Mouse (Mus musculus): ENCODE data around the gene Lrp6. TPM values are rescaled to one million over a fixed set of nuclear protein-coding genes. Genes with fewer than 3 reads are reported as not detected.

The Lrp6 gene
- polyA plus RNA-seq, 3 experiments from 2014 or later = 3.5 to 14.2 (median 10.1) TPM

- ATAC-seq = no peak
Observed at GRCm38 (mm10) chr6:134531950-134532349, 34.8 kb downstream of the Lrp6 start.

DNA sequence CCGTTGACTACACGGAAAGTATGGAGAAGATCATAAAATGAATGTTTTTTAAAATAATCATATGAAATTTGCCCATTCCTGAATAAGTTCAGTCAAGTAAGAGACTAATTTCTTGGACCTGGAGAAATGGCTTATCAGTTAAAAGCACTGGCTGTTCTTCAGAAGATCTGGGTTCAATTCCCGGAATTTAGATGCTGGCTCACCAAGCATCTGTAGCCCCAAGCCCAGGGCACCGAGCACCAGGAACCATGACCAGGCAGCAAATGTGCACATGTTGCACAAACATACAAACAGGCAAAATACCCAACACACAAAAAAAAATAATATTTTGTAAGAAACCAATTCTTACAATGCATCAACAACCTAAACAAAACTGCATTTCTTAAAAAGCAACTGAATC is 37.4 kb downstream of the Lrp6 start:
- ATAC-seq = no peak

DNA sequence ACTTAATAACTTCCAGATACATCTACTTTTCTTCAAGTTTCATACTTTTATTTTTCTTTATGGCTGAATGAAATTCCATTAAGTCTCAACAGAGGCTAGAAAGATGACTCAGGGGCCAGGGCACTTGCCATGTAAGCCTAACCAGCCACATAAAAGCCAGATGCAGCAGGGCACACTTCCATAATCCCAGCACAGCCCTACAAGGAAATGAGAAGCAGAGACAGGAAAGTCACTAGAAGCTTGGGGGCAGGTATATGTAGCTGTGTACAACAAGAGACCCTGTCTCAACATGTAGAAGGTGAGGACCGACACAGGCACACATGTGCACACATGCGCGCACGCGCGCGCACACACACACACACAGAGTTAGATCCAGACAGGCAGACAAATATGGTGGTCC is 38.4 kb downstream of the Lrp6 start:
- ATAC-seq = no peak

DNA sequence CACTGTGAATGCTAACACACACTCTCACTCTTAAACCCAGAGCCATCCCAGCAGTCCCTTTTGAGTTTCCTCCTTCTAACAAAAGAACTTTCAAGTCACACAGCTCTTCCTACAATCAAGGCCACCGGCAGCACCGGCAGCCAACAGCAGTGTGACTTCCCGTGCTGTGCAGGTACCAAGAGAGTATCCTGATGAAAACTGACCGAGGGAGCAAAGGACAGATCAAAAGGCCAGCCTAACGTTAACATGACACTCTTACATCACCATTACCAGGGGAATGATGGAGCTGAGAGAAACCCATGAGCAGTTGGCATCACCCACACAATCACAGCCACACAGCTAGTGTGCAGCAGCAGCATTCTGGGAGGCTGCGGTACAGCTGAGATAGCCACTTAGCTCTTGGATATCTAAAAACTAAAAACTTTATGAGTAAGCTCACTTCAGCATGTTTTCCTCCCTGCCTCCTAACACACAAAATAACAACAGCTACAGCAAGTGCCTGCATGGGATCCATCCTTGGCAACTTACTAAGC is 39.1 kb downstream of the Lrp6 start:
- ATAC-seq = no peak

DNA sequence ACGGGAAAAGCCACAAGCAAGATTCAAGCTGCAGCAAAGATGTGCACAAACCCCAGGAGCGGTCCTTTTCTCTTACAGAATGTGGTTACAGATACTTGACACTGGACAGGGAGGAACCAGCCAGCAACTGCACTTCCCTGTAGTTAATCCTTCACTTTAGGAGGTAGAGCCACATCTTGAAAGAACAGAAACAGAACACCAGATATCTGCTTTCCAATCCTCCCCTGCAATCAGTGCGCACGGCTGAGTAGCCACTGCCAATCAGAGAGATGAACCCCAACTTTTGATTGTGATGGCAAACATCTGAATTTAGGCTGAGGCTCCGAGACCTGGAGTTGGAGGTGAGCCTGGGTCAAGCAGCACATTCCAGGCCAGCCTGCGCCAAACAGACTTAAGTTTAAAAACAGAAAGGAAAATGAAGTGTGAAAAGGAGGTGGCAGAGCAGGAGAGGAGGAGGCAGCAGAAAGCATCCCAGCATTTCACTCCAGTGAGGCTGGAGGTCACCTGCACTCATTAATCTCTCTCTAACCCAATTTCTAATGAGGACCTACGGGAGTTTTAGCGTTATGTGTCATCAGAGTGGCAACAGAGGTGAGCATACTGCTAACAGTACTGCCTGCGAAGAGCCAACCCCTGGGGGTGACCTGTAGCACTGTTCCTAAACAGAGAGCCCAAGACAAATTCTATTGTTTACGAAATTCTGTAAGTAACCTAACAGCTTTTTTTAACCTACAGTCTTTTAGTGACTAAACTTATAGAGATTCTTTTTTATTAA is 39.8 kb downstream of the Lrp6 start:
- no peak for ATAC-seq

DNA sequence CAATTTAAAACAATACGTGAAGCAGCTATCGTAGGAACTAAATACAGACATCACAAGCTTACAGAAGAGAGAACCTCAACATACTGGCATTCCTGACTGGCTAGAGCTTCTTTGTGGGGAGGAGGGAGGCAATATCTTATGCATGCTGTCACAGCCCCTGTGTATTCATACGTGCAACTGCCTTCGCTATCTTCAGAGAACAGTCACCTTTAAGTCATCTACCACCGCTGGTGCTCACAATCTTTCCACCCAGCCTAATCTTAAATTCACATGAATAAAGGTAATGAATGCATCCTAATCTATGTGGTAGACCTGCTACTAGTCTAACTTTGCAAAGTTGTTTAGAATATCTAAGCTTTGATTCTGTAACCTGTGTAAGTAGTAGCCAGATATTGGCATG is 40.5 kb downstream of the Lrp6 start:
- ATAC-seq = no peak

- no peak for ATAC-seq
Observed at GRCm38 (mm10) chr6:134521411-134521810, 45.4 kb downstream of the Lrp6 start.

- ATAC-seq = no peak
Observed at GRCm38 (mm10) chr6:134520821-134521220, 45.9 kb downstream of the Lrp6 start.

DNA sequence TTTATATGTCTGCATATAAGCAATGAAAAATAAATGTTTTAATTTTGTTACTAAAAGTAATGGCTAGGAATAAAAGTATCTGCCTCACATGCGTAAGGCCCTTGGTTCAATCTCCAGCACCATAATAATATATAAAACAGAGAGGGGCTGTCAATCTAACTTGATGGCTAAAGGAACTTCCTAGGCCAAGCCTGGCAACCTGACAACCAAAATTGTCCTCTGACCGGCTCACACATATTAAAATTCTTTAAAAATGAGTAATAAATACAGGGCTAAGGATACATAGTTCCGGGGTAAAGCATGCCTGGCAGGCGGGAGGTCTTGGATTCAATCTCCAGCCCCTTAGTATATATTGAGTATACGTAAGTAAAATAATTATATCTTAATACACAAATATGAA is 48.3 kb downstream of the Lrp6 start:
- no peak for ATAC-seq

DNA sequence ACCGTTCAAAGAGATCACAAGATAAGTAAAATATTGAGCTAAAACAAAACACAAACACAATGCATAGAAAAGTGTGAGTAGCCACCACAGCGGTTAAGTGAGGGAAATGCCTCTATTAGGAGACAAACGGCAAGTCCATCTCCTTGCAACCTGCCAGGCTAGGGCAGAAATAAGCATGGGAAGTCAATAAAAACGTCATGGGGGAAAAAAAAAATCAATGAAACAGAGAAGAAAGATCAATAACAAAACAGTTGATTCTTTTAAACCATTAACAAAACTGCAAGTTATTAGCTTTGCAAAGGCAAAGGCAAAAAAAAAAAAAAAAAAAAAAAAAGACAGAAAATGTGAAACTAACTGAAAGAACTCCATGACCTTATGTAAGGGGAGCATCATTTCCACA is 49.6 kb downstream of the Lrp6 start:
- no peak for ATAC-seq

DNA sequence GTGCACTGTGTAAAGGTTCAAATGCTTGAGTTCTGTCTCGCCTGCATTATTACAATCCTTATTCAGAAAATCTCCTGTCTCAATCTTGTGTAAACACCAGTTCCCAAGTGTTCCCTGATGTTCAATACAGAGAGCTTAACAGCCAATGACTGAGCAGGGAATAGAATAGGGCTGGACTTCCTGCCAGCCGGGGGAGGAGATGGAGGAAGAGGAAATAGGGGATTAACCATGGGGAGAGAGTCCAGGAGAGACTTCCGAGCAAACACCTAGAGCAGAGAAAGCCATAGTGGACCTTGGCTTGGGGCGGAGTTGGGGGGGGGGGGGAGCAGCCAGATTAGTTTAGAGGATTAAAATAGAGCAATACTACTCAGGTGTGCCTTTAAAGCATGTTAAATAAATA is 51.3 kb downstream of the Lrp6 start:
- ATAC-seq = no peak

GRCm38 (mm10) chr6:134513896-134514510 is 52.8 kb downstream of the Lrp6 start:
- ATAC-seq = no peak

GRCm38 (mm10) chr6:134513011-134513410 is 53.8 kb downstream of the Lrp6 start:
- ATAC-seq = no peak

- ATAC-seq = no peak
Observed at GRCm38 (mm10) chr6:134512478-134512877, 54.3 kb downstream of the Lrp6 start.

GRCm38 (mm10) chr6:134511118-134511517 is 55.6 kb downstream of the Lrp6 start:
- no peak for ATAC-seq

- ATAC-seq = no peak
Observed at GRCm38 (mm10) chr6:134510280-134510679, 56.5 kb downstream of the Lrp6 start.

DNA sequence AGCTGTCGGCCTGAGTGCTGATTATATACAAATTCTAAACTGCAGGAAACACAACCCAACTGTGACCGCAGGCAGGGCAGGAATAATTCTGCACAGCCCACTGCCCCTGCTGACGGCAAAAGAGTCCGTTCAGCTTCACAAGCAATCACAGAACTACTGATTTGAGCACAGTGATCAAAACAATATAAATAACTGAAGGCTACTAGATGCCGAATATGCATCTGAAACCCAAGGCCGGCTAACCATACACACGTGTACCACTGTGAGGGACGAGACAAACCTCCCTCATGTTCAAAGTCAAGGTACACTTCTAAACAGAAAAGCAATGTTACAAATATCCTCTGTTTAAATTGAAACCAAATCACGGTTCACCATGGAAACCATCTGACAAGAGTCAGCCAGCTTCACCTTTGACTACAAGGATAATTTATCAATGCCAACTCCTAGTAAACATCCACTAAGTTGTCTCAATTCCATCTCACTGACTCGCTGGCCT is 57.0 kb downstream of the Lrp6 start:
- ATAC-seq = no peak

DNA sequence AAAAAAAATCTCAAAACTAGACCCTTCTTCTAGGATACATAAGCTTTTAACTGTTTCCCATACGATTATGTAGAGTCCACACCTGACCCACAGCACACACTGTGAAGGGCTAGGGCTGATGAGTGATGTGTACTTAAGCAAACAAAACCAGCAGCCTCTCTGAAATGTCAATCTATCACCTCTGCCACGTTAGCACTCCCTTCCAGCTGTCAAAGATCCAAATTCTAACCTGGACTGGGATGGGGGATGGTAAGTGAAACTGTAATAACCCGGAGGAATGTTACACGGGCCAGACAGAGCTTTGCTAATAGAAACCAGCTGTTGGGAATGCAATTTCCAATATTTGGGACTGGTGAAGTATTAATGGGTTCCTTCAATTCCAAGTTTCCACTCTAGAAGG is 61.9 kb downstream of the Lrp6 start:
- ATAC-seq = no peak

DNA sequence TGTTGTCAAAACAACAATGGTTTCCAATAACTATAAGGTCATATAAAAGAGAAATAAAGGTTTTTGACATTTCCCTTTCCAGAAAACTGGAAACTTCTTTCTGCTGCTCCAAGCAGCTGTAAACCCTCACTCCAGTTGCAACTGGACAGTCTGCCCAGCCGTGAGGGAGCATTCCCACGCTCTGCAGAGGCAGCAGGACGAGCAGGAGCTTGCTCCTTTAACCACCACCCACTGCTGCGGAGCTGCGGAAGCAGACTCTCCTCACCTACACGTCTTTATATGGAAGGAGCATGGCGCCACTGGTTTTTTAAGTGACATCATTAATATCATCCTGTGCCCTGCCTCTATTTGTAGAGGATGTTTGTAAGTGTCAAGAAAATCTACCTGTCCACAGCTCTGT is 64.4 kb downstream of the Lrp6 start:
- no peak for ATAC-seq

GRCm38 (mm10) chr6:134500381-134501162 is 66.2 kb downstream of the Lrp6 start:
- ATAC-seq = no peak

DNA sequence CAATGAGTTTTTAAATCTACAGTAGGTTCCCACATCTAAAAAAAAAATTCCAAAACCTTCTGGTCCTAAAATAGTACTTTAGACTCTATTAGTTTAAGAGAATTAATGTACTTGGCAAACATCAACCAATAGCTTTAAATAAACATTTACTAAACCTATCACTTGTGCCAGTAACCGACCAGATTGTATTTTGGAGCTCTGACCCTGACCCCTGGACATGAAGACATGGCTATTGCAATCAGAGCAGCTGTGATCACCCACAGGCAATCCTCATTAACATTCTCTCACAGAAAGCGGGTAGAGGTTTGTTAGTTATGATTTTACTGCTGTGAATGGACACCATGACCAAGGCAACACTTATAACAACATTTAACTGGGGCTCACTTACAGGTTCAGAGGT is 67.7 kb downstream of the Lrp6 start:
- no peak for ATAC-seq

DNA sequence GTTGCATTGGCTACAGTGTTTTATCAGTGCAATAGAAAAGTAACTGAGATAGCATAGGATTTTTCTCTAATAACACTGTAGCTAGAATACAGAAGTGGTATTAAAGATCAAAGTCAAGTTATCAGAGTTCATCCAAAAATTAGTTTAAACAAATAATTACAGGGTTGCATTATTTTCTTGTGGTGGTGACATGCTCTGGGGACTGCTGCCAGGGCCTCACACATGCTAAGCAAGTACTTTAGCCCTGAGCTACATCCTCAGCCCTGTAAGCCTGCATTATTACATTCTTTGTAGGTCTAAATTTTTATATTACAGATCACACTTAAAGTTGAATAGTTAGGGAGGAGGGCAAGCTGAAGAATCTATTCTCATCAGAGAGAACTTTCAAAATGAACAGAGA is 68.2 kb downstream of the Lrp6 start:
- ATAC-seq = no peak

Measured in inflammation-experienced regulatory T-cells, adult 6 months (primary cell).